Mouse (Mus musculus) midbrain, embryonic 15.5 days (tissue): ENCODE measurements around the gene Maged2. TPM values are rescaled to one million over a fixed set of nuclear protein-coding genes. Genes with fewer than 3 reads are reported as not detected.

Experiments used
- polyA plus RNA-seq: library from polyadenylated mRNA; unstranded; fragments of >200 nt; fragmentation: Nextera tagmentation; extraction: Ambion mirVana; gene quantifications from 2 replicates; pipeline ENCODE4 v1.2.1, GENCODE M21; 2015

The Maged2 gene
- polyA plus RNA-seq, 1 experiment from 2014 or later = 418 TPM

Other genes starting within 250 kb of the Maged2 start
- gene Pfkfb1, start 226.1 kb downstream of the Maged2 start, polyA plus RNA-seq = 4.8 and 5.1 TPM in 2 replicates
- 19.0 and 22.5 TPM in 2 replicates for gene Apex2, start 224.5 kb downstream of the Maged2 start, polyA plus RNA-seq
- gene Tro, start 156.8 kb downstream of the Maged2 start, polyA plus RNA-seq = 89.2 and 98.3 TPM in 2 replicates
- gene Gnl3l, start 203.0 kb upstream of the Maged2 start, polyA plus RNA-seq = 86.0 and 97.9 TPM in 2 replicates
- gene Fgd1, start 231.8 kb upstream of the Maged2 start, polyA plus RNA-seq = 15.7 and 16.2 TPM in 2 replicates